Mouse (Mus musculus) G1E (cell line): ENCODE measurements at regions not wholly inside any gene's neighbourhood (a gene's known extent, or its start where the extent isn't known, plus 50 kb on each side); places are given as distances from the start of the nearest gene placed in this dataset.

Source experiments
- ATAC-seq: 2 replicates; pipeline ENCODE4 v1.8.0; 2016; ENCODE audit warnings: mild to moderate bottlenecking; ENCODE audit not compliant: insufficient number of reproducible peaks, poor library complexity, low FRiP score, severe bottlenecking; ENCODE audit errors: extremely low read depth
- DNase-seq: peaks from one replicate; pipeline ENCODE4 v3.0.0; 2012; ENCODE audit warnings: low spot score
- H3K27me3 ChIP-seq: 2 replicates; pipeline ENCODE4 v1.6.1; 2012; ENCODE audit warnings: mild to moderate bottlenecking, low read length, inconsistent platforms; ENCODE audit not compliant: insufficient read depth
- H3K36me3 ChIP-seq: replicated peaks from 2 replicates; pipeline ENCODE3; 2012; ENCODE audit warnings: mild to moderate bottlenecking, inconsistent platforms
- H3K4me1 ChIP-seq: 2 replicates; pipeline ENCODE4 v1.6.1; 2012; ENCODE audit warnings: low read depth, low read length, inconsistent platforms, mixed read lengths; ENCODE audit not compliant: insufficient read depth
- H3K4me3 ChIP-seq: 2 replicates; pipeline ENCODE4 v1.5.1; 2012; ENCODE audit warnings: low read depth, mild to moderate bottlenecking, inconsistent platforms, low read length, moderate library complexity, mixed read lengths
- H3K9me3 ChIP-seq: replicated peaks from 2 replicates; pipeline ENCODE4 v1.6.1; 2012; ENCODE audit warnings: inconsistent platforms
- CTCF ChIP-seq: IDR thresholded peaks from 2 replicates; pipeline ENCODE4 v1.5.1; 2012; ENCODE audit warnings: low read depth, low read length, inconsistent platforms, mixed read lengths
- GATA1 ChIP-seq: IDR thresholded peaks from 2 replicates; pipeline ENCODE4 v1.6.1; 2012; ENCODE audit warnings: borderline replicate concordance, low read length, inconsistent platforms, mixed read lengths
- GATA2 ChIP-seq: IDR thresholded peaks from 2 replicates; pipeline ENCODE4 v1.6.1; 2012; ENCODE audit warnings: low read depth, low read length, inconsistent platforms, borderline replicate concordance
- POLR2AphosphoS5 ChIP-seq: IDR thresholded peaks from 2 replicates; pipeline ENCODE4 v1.6.1; 2012; ENCODE audit warnings: low read depth, low read length, inconsistent platforms; ENCODE audit not compliant: insufficient replicate concordance
- TAL1 ChIP-seq: conservative IDR thresholded peaks from 2 replicates; pipeline ENCODE4 v1.6.1; 2012; ENCODE audit warnings: low read depth, low read length, inconsistent platforms, mixed read lengths

DNA sequence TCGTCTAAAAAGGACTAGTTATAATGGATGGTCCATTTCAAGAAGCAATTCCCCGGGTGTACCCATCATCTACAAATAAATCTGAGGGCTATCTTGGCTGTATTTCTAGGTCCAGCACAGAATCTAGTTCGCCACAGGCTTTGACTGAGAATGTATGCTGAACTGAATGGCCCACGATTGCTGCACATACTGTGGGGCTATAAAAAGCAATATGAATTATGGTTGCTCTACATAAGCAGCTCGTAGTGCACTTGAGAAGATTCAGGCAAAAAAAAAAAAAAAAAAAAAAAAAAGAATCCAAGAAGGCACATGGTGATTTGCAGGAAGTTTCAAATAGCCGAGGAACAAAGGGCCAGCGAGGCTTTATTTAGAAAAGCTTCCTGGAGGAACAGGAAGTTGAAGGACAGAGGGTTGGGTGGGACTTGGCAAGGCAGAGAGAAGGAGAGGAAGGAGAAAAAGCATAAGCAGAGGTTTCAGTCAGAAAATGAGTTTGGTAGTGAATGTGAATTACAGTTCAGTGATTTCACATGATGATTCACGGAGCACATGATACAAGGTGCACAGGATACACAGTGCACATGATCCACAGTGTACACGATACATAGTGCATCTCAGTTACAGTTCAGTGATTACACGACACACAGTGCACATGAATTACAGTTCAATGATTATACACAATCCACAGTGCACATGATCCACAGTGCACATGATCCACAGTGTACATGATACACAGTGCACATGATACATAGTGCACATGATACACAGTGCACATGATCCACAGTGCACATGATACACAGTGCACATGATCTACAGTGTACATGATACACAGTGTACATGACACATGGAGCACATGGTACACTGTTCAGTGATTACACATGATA lies 129.7 kb upstream of the Mdm1 start:
- TF ChIP-seq GATA1 (no peak), GATA2 (no peak), CTCF (no peak), POLR2AphosphoS5 (no peak), TAL1 (no peak)

DNA sequence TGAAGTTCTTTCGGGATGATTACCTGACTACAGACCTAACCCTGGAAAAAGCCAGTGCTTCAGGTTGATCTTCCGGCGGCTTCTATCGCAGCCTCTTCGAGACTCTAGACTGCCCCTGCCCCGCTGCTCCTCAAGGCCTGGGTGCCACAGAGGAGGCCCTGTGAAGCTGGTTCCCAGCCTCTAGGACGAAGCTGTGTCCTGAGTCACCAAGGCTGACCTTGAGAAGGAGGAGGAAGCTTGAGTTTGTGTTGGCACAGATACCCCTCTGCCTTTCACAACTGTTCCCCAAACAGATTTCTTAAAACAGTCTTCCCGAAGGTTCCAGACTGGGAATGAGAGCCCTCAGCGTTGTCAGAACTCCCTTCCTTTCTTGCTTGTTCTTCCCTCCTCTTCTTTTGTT lies 112.8 kb upstream of the Mdm1 start:
- ATAC-seq (no peak), DNase-seq (no peak)
- peaks cover 19% of the 10 kb centered on the region for H3K9me3 ChIP-seq
- H3K4me3 ChIP-seq, result no peak overlapping the region
- H3K27me3 ChIP-seq, result no peaks in the 10 kb centered on the region
- H3K4me1 ChIP-seq, result no peaks in the 10 kb centered on the region
- no peaks in the 10 kb centered on the region for H3K36me3 ChIP-seq
- TF ChIP-seq POLR2AphosphoS5 (no peak), TAL1 (no peak)

More for the DNA sequence above, 129.7 kb upstream of the Mdm1 start:
- no peak; the same call in 1 of the 2 replicates for ATAC-seq
- no peak for DNase-seq
- no peaks in the 10 kb centered on the region for H3K4me1 ChIP-seq
- peaks cover 30% of the 10 kb centered on the region for H3K9me3 ChIP-seq
- H3K36me3 ChIP-seq, result no peaks in the 10 kb centered on the region
- no peak overlapping the region for H3K4me3 ChIP-seq
- H3K27me3 ChIP-seq, result no peaks in the 10 kb centered on the region

GRCm38 (mm10) chr10:118034401-118034800 lies 107.2 kb upstream of the Mdm1 start:
- Histone ChIP-seq H3K4me1 (no peaks in the 10 kb centered on the region), H3K9me3 (peaks cover 29% of the 10 kb centered on the region), H3K27me3 (no peaks in the 10 kb centered on the region), H3K36me3 (no peaks in the 10 kb centered on the region), H3K4me3 (no peak overlapping the region)
- DNase-seq (no peak), ATAC-seq (no peak)
- no peak for TF ChIP-seq GATA2
- TF ChIP-seq GATA1, result no peak
- no peak for TF ChIP-seq TAL1
- TF ChIP-seq CTCF, result no peak
- no peak for TF ChIP-seq POLR2AphosphoS5

DNA sequence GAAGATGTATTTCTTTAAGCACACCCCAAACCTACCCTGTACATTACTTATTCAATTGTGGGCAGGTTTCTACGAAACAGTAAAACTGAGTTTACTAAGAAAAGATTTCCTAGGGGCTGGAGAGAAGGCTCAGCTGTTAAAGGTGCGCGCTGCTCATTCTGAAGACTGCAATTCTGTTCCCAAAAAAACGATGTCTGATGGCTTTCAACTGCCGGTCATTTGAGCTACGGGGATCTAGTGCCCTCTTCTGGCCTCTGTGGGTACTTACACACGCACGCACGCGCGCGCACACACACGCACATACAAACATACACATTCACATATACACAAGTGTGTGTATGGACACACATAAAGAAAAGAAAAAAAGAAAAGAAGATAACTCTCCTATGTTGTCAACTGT lies 106.6 kb upstream of the Mdm1 start:
- no peak overlapping the region for H3K4me3 ChIP-seq
- ATAC-seq (no peak), DNase-seq (no peak)
- no peaks in the 10 kb centered on the region for H3K36me3 ChIP-seq
- H3K4me1 ChIP-seq, result no peaks in the 10 kb centered on the region
- TF ChIP-seq POLR2AphosphoS5, result no peak
- no peak for TF ChIP-seq TAL1
- no peak for TF ChIP-seq GATA1
- TF ChIP-seq GATA2, result no peak
- H3K27me3 ChIP-seq, result no peaks in the 10 kb centered on the region
- peaks cover 33% of the 10 kb centered on the region for H3K9me3 ChIP-seq

DNA sequence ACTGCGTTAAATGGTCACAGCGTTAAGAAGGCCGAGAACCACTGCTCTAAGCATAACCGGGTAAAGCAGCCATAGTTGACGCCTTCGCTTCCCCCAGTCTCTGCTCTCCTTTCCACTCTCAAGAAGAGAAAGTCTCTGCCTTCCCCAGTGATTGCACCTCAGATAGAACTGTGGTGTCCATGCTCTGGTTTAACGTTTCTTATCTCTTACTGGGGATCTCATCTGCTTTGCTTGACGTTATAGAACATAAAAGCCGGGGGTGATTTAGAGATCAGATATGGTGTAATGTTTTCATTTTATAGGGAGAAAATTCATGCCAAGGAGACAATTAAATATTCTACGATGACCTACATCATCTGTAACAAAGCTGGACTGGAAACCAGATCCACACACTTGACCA lies 103.1 kb upstream of the Mdm1 start:
- H3K4me1 ChIP-seq, result no peaks in the 10 kb centered on the region
- TF ChIP-seq CTCF (no peak), GATA1 (no peak), GATA2 (no peak), POLR2AphosphoS5 (no peak), TAL1 (no peak)
- H3K4me3 ChIP-seq, result no peak overlapping the region
- DNase-seq, result no peak
- no peaks in the 10 kb centered on the region for H3K27me3 ChIP-seq
- H3K9me3 ChIP-seq, result peaks cover 48% of the 10 kb centered on the region
- no peak for ATAC-seq
- no peaks in the 10 kb centered on the region for H3K36me3 ChIP-seq

- TF ChIP-seq GATA2 (no peak), GATA1 (no peak), CTCF (no peak), POLR2AphosphoS5 (no peak), TAL1 (no peak)
- ATAC-seq (no peak), DNase-seq (no peak)
- H3K9me3 ChIP-seq, result peaks cover 44% of the 10 kb centered on the region
- no peaks in the 10 kb centered on the region for H3K36me3 ChIP-seq
- H3K27me3 ChIP-seq, result no peaks in the 10 kb centered on the region
- no peaks in the 10 kb centered on the region for H3K4me1 ChIP-seq
- H3K4me3 ChIP-seq, result no peak overlapping the region
Measured at GRCm38 (mm10) chr10:118039056-118039455, 102.6 kb upstream of the Mdm1 start.

GRCm38 (mm10) chr10:118041068-118041467 lies 100.5 kb upstream of the Mdm1 start:
- Histone ChIP-seq H3K27me3 (no peaks in the 10 kb centered on the region), H3K36me3 (no peaks in the 10 kb centered on the region), H3K4me3 (no peak overlapping the region), H3K9me3 (peaks cover 38% of the 10 kb centered on the region), H3K4me1 (no peaks in the 10 kb centered on the region)
- ATAC-seq, result no peak
- no peak for TF ChIP-seq GATA1
- no peak for TF ChIP-seq CTCF
- TF ChIP-seq TAL1, result no peak
- TF ChIP-seq POLR2AphosphoS5, result no peak
- no peak for TF ChIP-seq GATA2
- DNase-seq, result no peak
